ENCODE assay signal across 20 mouse cellular contexts in the genomic region with DNA sequence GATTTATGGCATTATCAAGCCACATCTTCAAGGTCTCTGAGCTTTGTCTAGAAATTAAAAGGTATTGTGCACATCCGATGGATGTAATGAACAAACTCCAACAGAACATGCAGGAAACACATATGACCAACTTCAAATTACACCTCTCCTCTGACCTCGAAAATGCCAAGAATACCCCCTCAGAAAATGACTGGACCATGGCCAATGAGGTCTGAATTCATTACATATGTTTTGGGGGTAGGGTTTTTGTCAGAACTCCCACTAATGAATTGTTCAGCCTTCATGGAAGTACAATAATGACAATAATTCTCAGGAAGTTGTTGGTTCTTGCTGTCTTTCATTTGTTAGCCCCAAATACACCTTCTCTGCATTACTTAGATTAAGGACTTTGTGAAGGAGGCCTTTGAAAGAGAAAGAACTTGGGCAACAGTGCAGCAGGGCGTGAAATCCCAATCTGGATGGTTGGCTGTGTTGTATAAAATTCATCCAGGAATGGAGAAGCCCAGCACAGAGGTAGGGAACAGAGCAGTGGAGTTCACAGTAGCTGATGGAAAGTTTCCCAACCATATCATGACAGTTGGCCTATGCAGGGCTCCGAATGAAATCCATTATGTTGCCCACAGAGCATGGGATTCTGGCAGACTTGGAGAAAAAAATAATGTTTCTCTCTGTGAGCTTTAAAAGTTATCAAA.
DNase-seq lines count a peak whose midpoint lies in the region; ATAC-seq and TF ChIP-seq lines count a peak whose summit lies in the region.
"Had no signal": no experiment of that assay in that cellular context is flagged by ENCODE, and none has a peak within 500 bp of the region (broad histone marks: within the 10 kb centered on the region; RNA-seq: fewer than 3 reads in every experiment).

No protein-coding gene starts in this region.

- no peaks in the 10 kb centered on the region for H3K36me3 ChIP-seq in forebrain, embryonic 16.5 days (ENCODE audit: control insufficient read depth, insufficient read depth)
- H3K36me3 ChIP-seq in forebrain, postnatal 0 days (ENCODE audit: insufficient read depth): no peaks in the 10 kb centered on the region
- no peaks in the 10 kb centered on the region for H3K36me3 ChIP-seq in midbrain, postnatal 0 days (ENCODE audit: insufficient read depth, low read length)
- H3K36me3 ChIP-seq in midbrain, embryonic 15.5 days (replicated peaks): no peaks in the 10 kb centered on the region
- H3K36me3 ChIP-seq: forebrain, embryonic 12.5 days; G1E; neural tube, embryonic 12.5 days had no signal

- no peaks in the 10 kb centered on the region for H3K27me3 ChIP-seq in forebrain, embryonic 16.5 days (replicated peaks; ENCODE audit: control insufficient read depth, insufficient read depth, low read length)
- no peaks in the 10 kb centered on the region for H3K27me3 ChIP-seq in forebrain, postnatal 0 days (ENCODE audit: insufficient read depth, low read length)
- H3K27me3 ChIP-seq in midbrain, postnatal 0 days (ENCODE audit: insufficient read depth, low read length): no peaks in the 10 kb centered on the region
- H3K27me3 ChIP-seq in midbrain, embryonic 15.5 days (replicated peaks): no peaks in the 10 kb centered on the region
- H3K27me3 ChIP-seq: forebrain, embryonic 12.5 days; neural tube, embryonic 12.5 days had no signal

- no peak overlapping the region for H3K4me3 ChIP-seq in forebrain, embryonic 16.5 days (replicated peaks; ENCODE audit: low read length)
- no peak overlapping the region for H3K4me3 ChIP-seq in forebrain, postnatal 0 days (ENCODE audit: low read depth, low read length)
- no peak overlapping the region for H3K4me3 ChIP-seq in midbrain, postnatal 0 days (ENCODE audit: low read depth, low read length)
- H3K4me3 ChIP-seq in midbrain, embryonic 15.5 days: no peak overlapping the region
- H3K4me3 ChIP-seq: forebrain, embryonic 12.5 days; left cerebral cortex, adult 2 months; neural tube, embryonic 12.5 days had no signal

- no peak overlapping the region for H3K9ac ChIP-seq in forebrain, embryonic 16.5 days (replicated peaks; ENCODE audit: low read depth, low read length)
- no peak overlapping the region for H3K9ac ChIP-seq in forebrain, postnatal 0 days
- no peak overlapping the region for H3K9ac ChIP-seq in midbrain, postnatal 0 days (replicated peaks; ENCODE audit: low read length, poor library complexity, severe bottlenecking)
- H3K9ac ChIP-seq in midbrain, embryonic 15.5 days: no peak overlapping the region
- H3K9ac ChIP-seq: forebrain, embryonic 12.5 days; neural tube, embryonic 12.5 days had no signal

- H3K4me2 ChIP-seq in forebrain, embryonic 16.5 days (ENCODE audit: low read length): no peak overlapping the region
- no peak overlapping the region for H3K4me2 ChIP-seq in forebrain, postnatal 0 days (ENCODE audit: low read depth)
- no peak overlapping the region for H3K4me2 ChIP-seq in midbrain, postnatal 0 days (ENCODE audit: low read depth, low read length, poor library complexity, severe bottlenecking)
- no peak overlapping the region for H3K4me2 ChIP-seq in midbrain, embryonic 15.5 days
- H3K4me2 ChIP-seq: forebrain, embryonic 12.5 days; liver, embryonic 11.5 days; neural tube, embryonic 12.5 days had no signal

- H3K4me1 ChIP-seq in forebrain, embryonic 16.5 days (replicated peaks; ENCODE audit: control insufficient read depth, insufficient read depth, low read length): no peaks in the 10 kb centered on the region; the same call in 1 of the 2 replicates
- no peaks in the 10 kb centered on the region for H3K4me1 ChIP-seq in forebrain, postnatal 0 days (ENCODE audit: insufficient read depth)
- H3K4me1 ChIP-seq in midbrain, postnatal 0 days (ENCODE audit: insufficient read depth, low read length): no peaks in the 10 kb centered on the region
- H3K4me1 ChIP-seq in midbrain, embryonic 15.5 days: peaks cover 13% of the 10 kb centered on the region; the same call in 1 of the 2 replicates
- H3K4me1 ChIP-seq: neural tube, embryonic 12.5 days had no signal

- no peaks in the 10 kb centered on the region for H3K9me3 ChIP-seq in forebrain, embryonic 16.5 days (ENCODE audit: control insufficient read depth, low read length)
- no peaks in the 10 kb centered on the region for H3K9me3 ChIP-seq in forebrain, postnatal 0 days (ENCODE audit: low read length)
- no peaks in the 10 kb centered on the region for H3K9me3 ChIP-seq in midbrain, postnatal 0 days (ENCODE audit: low read length)
- H3K9me3 ChIP-seq in midbrain, embryonic 15.5 days: no peaks in the 10 kb centered on the region
- H3K9me3 ChIP-seq: forebrain, embryonic 12.5 days; neural tube, embryonic 12.5 days had no signal

- ATAC-seq in forebrain, embryonic 16.5 days: peak; percentile 38; the same call in 1 of the 2 replicates
- ATAC-seq in forebrain, postnatal 0 days: no peak
- no peak for ATAC-seq in midbrain, postnatal 0 days (ENCODE audit: low FRiP score)
- no peak for ATAC-seq in midbrain, embryonic 15.5 days (replicated peaks)
- ATAC-seq: inflammation-experienced regulatory T-cells, adult 6 months had no signal

- H3K27ac ChIP-seq in forebrain, embryonic 16.5 days (ENCODE audit: low read length): no peak overlapping the region
- no peak overlapping the region for H3K27ac ChIP-seq in forebrain, postnatal 0 days (ENCODE audit: low read depth, low read length)
- H3K27ac ChIP-seq in midbrain, postnatal 0 days (ENCODE audit: low read depth, low read length): no peak overlapping the region
- no peak overlapping the region for H3K27ac ChIP-seq in midbrain, embryonic 15.5 days
- H3K27ac ChIP-seq: forebrain, embryonic 12.5 days; left cerebral cortex, adult 2 months; neural tube, embryonic 12.5 days had no signal

- WGBS in forebrain, embryonic 16.5 days: 58% methylated on average over 4 of the region's 4 CpGs
- 58% methylated on average over 4 of the region's 4 CpGs for WGBS in forebrain, postnatal 0 days
- 51% methylated on average over 4 of the region's 4 CpGs for WGBS in midbrain, postnatal 0 days
- WGBS in midbrain, embryonic 15.5 days: 56% methylated on average over 4 of the region's 4 CpGs

- TF ChIP-seq CTCF in forebrain, postnatal 0 days (IDR thresholded peaks at IDR 0.05; ENCODE audit: low read depth): no peak
- TF ChIP-seq CTCF in midbrain, postnatal 0 days (IDR thresholded peaks at IDR 0.05): no peak

- DNase-seq in forebrain, postnatal 0 days: no peak
- DNase-seq in midbrain, postnatal 0 days (ENCODE audit: low spot score): peak; percentile 81
- peak; percentile 89 to 95 for DNase-seq in cerebellum, postnatal 14 days
- no peak for DNase-seq in embryo, embryonic 9.5 days (ENCODE audit: extremely low spot score)
- no peak for DNase-seq in adrenal gland, postnatal 36 days
- DNase-seq: adrenal gland, postnatal 14 days; gastrocnemius, postnatal 14 days; kidney, adult 2 months; kidney, postnatal 10 days; lung, adult 18-20 months; lung, postnatal 14 days; thymus, postnatal 25 days had no signal

Comparison
In these comparisons a context has a peak if more than half of its experiments do, and no peak if none do; other contexts are left out.
1. DNase-seq: peak in midbrain, postnatal 0 days (single experiment) and cerebellum, postnatal 14 days (2 of 2); none in forebrain, postnatal 0 days (single experiment), embryo, embryonic 9.5 days (single experiment) and adrenal gland, postnatal 36 days (0 of 2).